Mouse (Mus musculus) lung, embryonic 14.5 days (tissue): Measurements from ENCODE around the gene Ifi47. TPM values are rescaled to one million over a fixed set of nuclear protein-coding genes. Genes with fewer than 3 reads are reported as not detected.
A peak's percentile ranks its signal among the peaks of the same experiment; 100 is the strongest.

ENCODE experiments used
- ATAC-seq: fragments of 200-750 bp; cut with Nextera tagmentation; 2 replicates; pipeline ENCODE4 v1.8.0; 2017; ENCODE audit warnings: mild to moderate bottlenecking, moderate TSS enrichment, moderate library complexity; ENCODE audit not compliant: insufficient read depth
- DNase-seq: peaks from one replicate; pipeline ENCODE4 v3.0.0-alpha.2; 2015
- H3K27ac ChIP-seq: fragments of 300-500 bp; sonication (generic); 2 replicates; pipeline ENCODE4 v1.5.1; 2014; ENCODE audit warnings: low read depth, mild to moderate bottlenecking, moderate library complexity
- H3K27me3 ChIP-seq: fragments of 300-500 bp; sonication (generic); 2 replicates; pipeline ENCODE4 v1.6.1; 2014; ENCODE audit warnings: low read length, control low read depth; ENCODE audit not compliant: insufficient read depth
- H3K36me3 ChIP-seq: fragments of 300-500 bp; sonication (generic); 2 replicates; pipeline ENCODE4 v1.6.1; 2014; ENCODE audit warnings: control low read depth; ENCODE audit not compliant: insufficient read depth
- H3K4me1 ChIP-seq: fragments of 300-500 bp; sonication (generic); 2 replicates; pipeline ENCODE4 v1.6.1; 2014; ENCODE audit warnings: antibody characterized with exemption, control low read depth; ENCODE audit not compliant: insufficient read depth
- H3K4me2 ChIP-seq: fragments of 300-500 bp; sonication (generic); 2 replicates; pipeline ENCODE4 v1.6.1; 2014; ENCODE audit warnings: mild to moderate bottlenecking
- H3K4me3 ChIP-seq: fragments of 300-500 bp; sonication (generic); 2 replicates; pipeline ENCODE4 v1.5.1; 2014; ENCODE audit warnings: low read depth, low read length
- H3K9ac ChIP-seq: fragments of 300-500 bp; sonication (generic); 2 replicates; pipeline ENCODE4 v1.6.1; 2014
- H3K9me3 ChIP-seq: fragments of 300-500 bp; sonication (generic); 2 replicates; pipeline ENCODE4 v1.6.1; 2016; ENCODE audit warnings: low read depth, low read length, control low read depth
- CTCF ChIP-seq: IDR thresholded peaks from 2 replicates; pipeline ENCODE4 v1.5.1; 2016; ENCODE audit warnings: antibody characterized with exemption, low read depth
- WGBS: fragments of 180-500 bp; shearing (Covaris S2); extraction: QIAGEN DNeasy Blood & Tissue Kit; methylation state at CpG from one replicate; pipeline ENCODE4 v1.1.7; 2014; 5-methylcytosine and 5-hydroxymethylcytosine counted together
- polyA plus RNA-seq: library from polyadenylated mRNA; unstranded; fragments of >200 nt; fragmentation: Nextera tagmentation; extraction: Ambion mirVana; gene quantifications from 2 replicates; pipeline ENCODE4 v1.2.1, GENCODE M21; 2014

The Ifi47 gene
- polyA plus RNA-seq, 1 experiment from 2014 or later = 1.8 TPM

- DNase-seq (no peak), ATAC-seq (no peak)
- 53% methylated on average over 1 of the region's 1 CpGs for WGBS
- no peaks in the 10 kb centered on the region for H3K4me1 ChIP-seq
- TF ChIP-seq CTCF = no peak
- no peaks in the 10 kb centered on the region for H3K9me3 ChIP-seq
- H3K4me2 ChIP-seq = no peak overlapping the region
- no peak overlapping the region for H3K4me3 ChIP-seq
- H3K27me3 ChIP-seq = no peaks in the 10 kb centered on the region
- H3K36me3 ChIP-seq = no peaks in the 10 kb centered on the region
- H3K27ac ChIP-seq = no peak overlapping the region
- H3K9ac ChIP-seq = no peak overlapping the region
These were observed 8.0 kb downstream of the Ifi47 start for GRCm38 (mm10) chr11:49084385-49084784.

DNA sequence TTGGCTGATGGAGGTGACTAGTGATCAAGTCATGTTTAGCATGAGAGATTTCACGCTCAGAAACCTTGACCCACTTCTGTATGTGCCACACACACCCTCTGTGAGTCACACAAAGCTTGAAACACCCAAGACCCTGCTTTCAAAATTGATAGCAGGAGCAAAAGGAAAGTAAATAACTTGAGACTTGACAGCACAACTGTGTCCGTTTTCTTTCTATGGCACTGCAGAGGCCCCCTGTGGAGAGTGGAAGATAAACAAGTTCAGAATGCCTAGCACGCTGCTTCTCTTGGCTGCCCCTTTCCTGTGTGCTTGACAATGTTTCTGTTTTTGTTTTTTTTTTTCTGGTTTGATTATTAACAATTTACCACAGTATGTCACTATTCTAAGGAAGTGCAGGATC lies 8.5 kb downstream of the Ifi47 start:
- no peaks in the 10 kb centered on the region for H3K36me3 ChIP-seq
- ATAC-seq = no peak
- no peaks in the 10 kb centered on the region for H3K9me3 ChIP-seq
- peak; percentile 33 for DNase-seq
- H3K9ac ChIP-seq = no peak overlapping the region
- H3K4me2 ChIP-seq = no peak overlapping the region
- H3K4me3 ChIP-seq = no peak overlapping the region
- H3K27me3 ChIP-seq = no peaks in the 10 kb centered on the region
- no peak; the same call in 1 of the 2 replicates for TF ChIP-seq CTCF
- 26% methylated on average over 3 of the region's 3 CpGs for WGBS
- no peak overlapping the region for H3K27ac ChIP-seq
- H3K4me1 ChIP-seq = no peaks in the 10 kb centered on the region

DNA sequence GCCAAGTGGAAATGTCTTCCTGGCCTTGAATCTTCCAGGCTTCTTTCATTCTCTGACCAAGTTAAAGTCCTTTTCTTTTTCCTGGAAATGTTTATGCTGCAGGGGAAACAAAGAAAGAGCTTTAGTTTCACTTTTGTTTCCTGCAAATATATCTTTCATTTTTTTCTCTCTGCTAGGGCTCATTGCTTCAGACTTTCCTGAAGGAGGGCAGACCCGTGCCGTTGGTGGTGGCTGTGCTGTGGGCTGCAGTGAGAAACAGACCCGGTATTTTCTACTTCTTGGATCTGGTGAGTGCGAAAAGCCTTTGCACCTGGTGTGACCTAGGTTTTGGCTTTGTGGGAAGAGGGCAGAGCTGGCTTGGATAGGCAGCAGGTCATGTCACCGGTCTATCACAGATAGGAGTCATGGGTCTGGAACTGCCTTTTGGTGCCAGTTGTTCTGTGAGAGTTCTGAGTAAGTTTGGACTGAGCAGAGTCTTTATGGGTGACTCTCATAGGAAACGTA lies 10.5 kb downstream of the Ifi47 start:
- no peak for TF ChIP-seq CTCF
- no peaks in the 10 kb centered on the region for H3K27me3 ChIP-seq
- H3K4me3 ChIP-seq = no peak overlapping the region
- no peaks in the 10 kb centered on the region for H3K36me3 ChIP-seq
- no peak overlapping the region for H3K9ac ChIP-seq
- DNase-seq = no peak
- H3K9me3 ChIP-seq = no peaks in the 10 kb centered on the region
- ATAC-seq = no peak
- no peak overlapping the region for H3K4me2 ChIP-seq
- no peaks in the 10 kb centered on the region for H3K4me1 ChIP-seq
- no peak overlapping the region for H3K27ac ChIP-seq
- 77% methylated on average over 6 of the region's 6 CpGs for WGBS

GRCm38 (mm10) chr11:49087830-49088616 lies 11.6 kb downstream of the Ifi47 start:
- ATAC-seq = peak; percentile 94
- no peaks in the 10 kb centered on the region for H3K9me3 ChIP-seq
- no peak for TF ChIP-seq CTCF
- H3K4me1 ChIP-seq = no peaks in the 10 kb centered on the region
- peak; percentile 62 for DNase-seq
- WGBS = 30% methylated on average over 22 of the region's 22 CpGs
- peak overlapping the region; percentile 12 for H3K4me3 ChIP-seq
- peak overlapping the region; percentile 50 for H3K4me2 ChIP-seq
- peak overlapping the region; percentile 61 for H3K27ac ChIP-seq
- no peaks in the 10 kb centered on the region for H3K36me3 ChIP-seq
- H3K9ac ChIP-seq = no peak overlapping the region; the same call in 1 of the 2 replicates
- no peaks in the 10 kb centered on the region for H3K27me3 ChIP-seq

GRCm38 (mm10) chr11:49088990-49089652 lies 12.7 kb downstream of the Ifi47 start:
- 69% methylated on average over 5 of the region's 5 CpGs for WGBS
- DNase-seq (no peak), ATAC-seq (no peak)
- Histone ChIP-seq H3K9ac (no peak overlapping the region), H3K4me3 (no peak overlapping the region), H3K27ac (peak overlapping the region; percentile 58; the same call in 1 of the 2 replicates), H3K4me1 (no peaks in the 10 kb centered on the region), H3K36me3 (no peaks in the 10 kb centered on the region), H3K27me3 (no peaks in the 10 kb centered on the region), H3K9me3 (no peaks in the 10 kb centered on the region), H3K4me2 (peak overlapping the region; percentile 50)
- TF ChIP-seq CTCF = no peak

DNA sequence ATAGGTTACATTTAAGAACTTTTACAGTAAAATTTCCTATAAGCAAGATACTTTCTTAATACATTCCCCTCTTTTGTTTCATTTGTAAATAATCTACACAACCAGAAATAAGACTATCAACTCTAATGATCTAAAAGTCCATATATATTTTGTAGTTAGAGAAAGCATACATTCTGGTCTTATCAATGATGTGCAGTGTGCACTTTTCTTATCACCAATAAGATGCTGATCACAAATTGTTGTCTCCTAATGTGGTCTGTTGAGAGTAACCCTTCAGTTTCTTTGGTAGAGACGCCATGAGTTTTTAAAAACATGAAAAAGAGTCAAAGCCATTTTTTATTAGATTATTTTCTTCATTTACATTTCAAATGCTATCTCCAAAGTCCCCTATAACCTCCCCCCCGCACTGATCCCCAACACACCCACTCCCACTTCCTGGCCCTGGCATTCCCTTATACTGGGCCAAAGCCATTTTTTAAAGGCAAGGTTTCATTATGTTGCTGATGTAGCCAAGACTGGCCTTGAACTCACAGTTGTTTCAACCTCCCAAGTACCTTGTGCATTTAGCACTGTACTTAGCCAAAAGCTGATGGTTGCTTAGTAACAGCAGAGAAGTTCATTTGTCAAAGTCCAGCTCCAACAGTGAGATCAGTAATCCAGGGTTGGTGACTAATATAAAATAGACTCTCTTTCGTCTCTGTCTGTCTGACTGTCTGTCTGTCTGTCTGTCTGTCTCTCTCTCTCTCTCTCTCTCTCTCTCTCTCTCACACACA lies 13.5 kb downstream of the Ifi47 start:
- no peaks in the 10 kb centered on the region for H3K9me3 ChIP-seq
- H3K9ac ChIP-seq = no peak overlapping the region
- no peak overlapping the region for H3K27ac ChIP-seq
- no peak for ATAC-seq
- H3K36me3 ChIP-seq = no peaks in the 10 kb centered on the region
- H3K4me3 ChIP-seq = no peak overlapping the region
- H3K4me2 ChIP-seq = no peak overlapping the region
- no peaks in the 10 kb centered on the region for H3K4me1 ChIP-seq
- DNase-seq = no peak
- TF ChIP-seq CTCF = no peak
- no peaks in the 10 kb centered on the region for H3K27me3 ChIP-seq
- 69% methylated on average over 3 of the region's 3 CpGs for WGBS
